Mouse (Mus musculus): Measurements from ENCODE around the gene Myh6. TPM values are rescaled to one million over a fixed set of nuclear protein-coding genes. Genes with fewer than 3 reads are reported as not detected.

The Myh6 gene
- polyA plus RNA-seq, 1 experiment from 2014 or later: 0.69 TPM

DNA sequence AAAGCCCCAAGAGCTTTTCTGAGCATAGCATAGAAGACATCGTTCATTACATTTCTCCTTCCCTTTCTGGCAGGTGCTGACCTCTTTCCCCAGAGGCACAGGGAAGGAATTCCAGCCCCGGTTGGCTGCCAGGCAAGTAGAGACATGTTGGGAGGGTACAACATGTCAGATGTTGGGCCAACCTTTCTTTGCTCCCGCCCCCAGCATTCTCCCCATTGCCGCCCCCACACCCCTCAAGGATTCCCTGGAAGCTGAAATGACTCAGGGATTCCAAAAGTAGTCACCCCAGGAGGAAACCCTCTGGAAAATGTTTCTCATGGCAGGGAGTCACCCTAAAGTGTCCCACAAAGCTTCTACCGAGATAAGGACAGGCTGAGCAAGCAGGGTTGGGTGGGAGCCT is 36.9 kb downstream of the Myh6 start:
- Histone ChIP-seq H3K27ac (no peak overlapping the region), H3K36me3 (no peaks in the 10 kb centered on the region), H3K27me3 (peaks cover 67% of the 10 kb centered on the region), H3K4me1 (replicated peaks) (peaks cover 16% of the 10 kb centered on the region), H3K9me3 (replicated peaks) (no peaks in the 10 kb centered on the region), H3K4me3 (replicated peaks) (no peak overlapping the region), H3K4me2 (no peak overlapping the region), H3K9ac (no peak overlapping the region)
- WGBS (ENCODE audit: insufficient replicate concordance): 54% methylated on average over 5 of the region's 5 CpGs
- ATAC-seq (ENCODE audit: low read depth): no peak
- no peak for DNase-seq

DNA sequence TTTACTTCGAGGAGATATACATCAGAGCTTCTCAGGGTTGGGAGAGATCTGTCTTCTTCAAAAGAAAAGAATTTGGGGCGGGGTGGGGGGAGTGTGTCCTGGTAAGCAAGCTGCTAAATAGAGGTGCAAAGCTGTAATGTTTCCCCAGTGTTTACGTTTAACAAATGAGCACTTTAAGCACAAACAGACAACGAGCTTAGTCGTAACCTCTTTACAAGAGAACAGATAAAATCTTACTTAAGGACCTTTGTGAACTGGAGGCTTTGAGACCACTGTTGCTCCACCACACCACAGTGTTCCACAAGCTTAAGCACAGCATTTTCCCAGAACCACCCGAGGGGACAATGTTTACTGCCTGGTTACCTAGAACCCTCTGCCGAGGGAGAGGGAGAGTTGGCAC is 39.4 kb downstream of the Myh6 start:
- Histone ChIP-seq H3K36me3 (no peaks in the 10 kb centered on the region), H3K27me3 (peaks cover 86% of the 10 kb centered on the region), H3K27ac (no peak overlapping the region), H3K4me1 (replicated peaks) (peaks cover 24% of the 10 kb centered on the region), H3K4me2 (no peak overlapping the region), H3K9ac (no peak overlapping the region), H3K4me3 (replicated peaks) (no peak overlapping the region), H3K9me3 (replicated peaks) (no peaks in the 10 kb centered on the region)
- DNase-seq (no peak), ATAC-seq (ENCODE audit: low read depth) (no peak)
- WGBS (ENCODE audit: insufficient replicate concordance): 21% methylated on average over 7 of the region's 7 CpGs

DNA sequence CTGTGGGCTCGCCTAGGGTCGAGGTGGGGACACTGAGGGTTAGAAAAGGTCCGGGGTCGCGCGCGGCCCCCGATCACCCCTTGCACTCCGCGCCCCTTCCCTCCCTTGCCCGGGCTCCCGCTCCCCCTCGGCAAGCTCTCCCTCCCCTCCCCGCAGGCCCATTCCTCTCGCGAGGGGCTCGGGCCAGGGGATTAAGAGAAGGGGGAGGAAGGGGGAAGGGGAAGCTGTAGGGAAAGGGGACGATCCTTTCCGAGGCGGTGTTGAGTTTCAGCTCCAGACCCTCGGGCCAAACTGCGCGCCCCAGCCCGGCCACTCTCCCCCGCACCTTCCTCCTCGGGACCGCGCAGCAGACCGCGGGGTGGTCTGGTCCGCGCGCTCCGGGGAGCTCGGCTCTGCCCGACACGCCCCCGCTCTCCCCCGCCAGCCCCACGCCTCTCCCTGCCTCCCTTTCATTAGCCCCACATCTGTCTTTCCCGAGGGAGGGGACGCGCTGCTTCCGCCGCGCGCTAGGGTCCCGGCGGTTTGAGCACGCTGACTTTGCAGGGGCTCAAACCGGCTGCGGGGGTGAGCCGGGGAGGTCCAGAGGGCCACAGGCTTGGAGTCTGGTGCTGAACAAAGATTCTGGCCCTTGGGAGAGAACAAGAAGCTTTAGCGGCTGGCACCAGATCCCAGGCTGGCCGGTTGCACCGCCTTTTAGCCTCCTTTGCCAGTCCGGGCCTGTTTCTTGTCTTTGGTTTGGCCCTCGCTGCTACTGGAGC is 40.1 kb downstream of the Myh6 start:
- peak overlapping the region; percentile 47 for H3K4me3 ChIP-seq (replicated peaks)
- no peak for DNase-seq
- no peaks in the 10 kb centered on the region for H3K9me3 ChIP-seq (replicated peaks)
- ATAC-seq (ENCODE audit: low read depth): no peak
- H3K36me3 ChIP-seq: no peaks in the 10 kb centered on the region
- no peak overlapping the region for H3K27ac ChIP-seq
- H3K27me3 ChIP-seq: peaks cover 87% of the 10 kb centered on the region
- H3K4me2 ChIP-seq: peak overlapping the region; percentile 61
- 2% methylated on average over 57 of the region's 58 CpGs for WGBS (ENCODE audit: insufficient replicate concordance)
- H3K4me1 ChIP-seq (replicated peaks): peaks cover 24% of the 10 kb centered on the region
- peak overlapping the region; percentile 50; the same call in 1 of the 2 replicates for H3K9ac ChIP-seq

DNA sequence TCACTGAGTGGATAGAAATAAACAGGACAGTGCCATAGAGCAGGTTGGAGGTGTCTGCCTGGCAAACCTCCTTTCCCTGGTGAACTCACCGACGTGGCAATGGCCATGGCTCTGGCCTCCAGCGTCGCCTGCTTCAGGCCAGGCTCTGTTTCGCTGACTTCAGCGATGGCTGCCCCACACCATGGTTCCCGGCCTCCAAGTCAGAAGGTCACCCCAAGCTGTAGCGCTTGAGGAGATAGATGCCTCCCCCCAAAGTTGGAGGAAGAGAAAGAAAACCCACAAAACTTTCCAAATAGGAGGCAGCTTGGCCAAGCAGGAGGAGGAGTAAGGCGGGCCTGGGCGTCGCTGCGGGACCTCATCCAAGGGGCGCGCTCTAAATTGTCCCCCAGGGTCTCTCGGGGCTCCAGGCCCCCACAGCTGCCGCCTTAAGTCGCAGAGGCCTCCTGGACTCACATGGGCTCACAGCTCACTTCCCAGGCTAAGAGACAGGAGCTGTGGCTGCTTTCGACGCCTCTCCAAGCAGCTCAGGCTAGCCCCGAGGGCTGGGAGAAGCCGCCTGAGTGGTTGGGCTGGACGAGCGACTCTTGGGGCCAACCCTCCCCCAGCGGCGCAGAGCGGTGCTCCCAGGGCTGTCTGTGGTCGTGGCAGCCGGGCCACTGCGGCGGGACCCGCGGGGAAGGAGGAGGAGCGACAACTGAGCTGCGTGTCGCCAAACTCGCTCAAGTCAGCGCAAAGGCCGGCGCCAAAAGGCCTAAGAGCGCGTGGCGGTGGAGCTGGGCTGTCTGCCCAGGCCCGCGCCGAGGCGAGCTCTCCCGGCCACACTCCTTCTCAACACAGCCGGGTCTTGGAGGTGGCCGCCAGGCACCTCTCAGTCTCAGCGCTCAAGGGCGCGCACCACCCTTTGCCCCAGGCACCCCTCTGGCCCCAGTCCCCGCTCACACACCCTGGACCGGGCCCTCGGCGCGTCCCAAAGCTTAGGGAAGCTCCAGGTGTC is 41.1 kb downstream of the Myh6 start, which contains the start of gene Efs:
Gene Efs (minus strand): TSS at position 778 of the 994 bp plus-strand sequence.
- H3K27ac ChIP-seq: no peak within 1 kb of the TSS; the same call in 1 of the 2 replicates
- H3K27me3 ChIP-seq: peaks cover 83% of the 10 kb centered on the region
- 9% methylated on average over 49 of the region's 57 CpGs for WGBS (ENCODE audit: insufficient replicate concordance)
- H3K4me2 ChIP-seq: peak within 1 kb of the TSS; percentile 61
- H3K9ac ChIP-seq: peak within 1 kb of the TSS; percentile 50
- H3K4me3 ChIP-seq (replicated peaks): peak within 1 kb of the TSS; percentile 47
- DNase-seq: no peak
- no peaks in the 10 kb centered on the region for H3K36me3 ChIP-seq
- H3K9me3 ChIP-seq (replicated peaks): no peaks in the 10 kb centered on the region; the same call in 1 of the 2 replicates
- peak; percentile 24; the same call in 1 of the 2 replicates for ATAC-seq (ENCODE audit: low read depth)
- peaks cover 24% of the 10 kb centered on the region for H3K4me1 ChIP-seq (replicated peaks)

DNA sequence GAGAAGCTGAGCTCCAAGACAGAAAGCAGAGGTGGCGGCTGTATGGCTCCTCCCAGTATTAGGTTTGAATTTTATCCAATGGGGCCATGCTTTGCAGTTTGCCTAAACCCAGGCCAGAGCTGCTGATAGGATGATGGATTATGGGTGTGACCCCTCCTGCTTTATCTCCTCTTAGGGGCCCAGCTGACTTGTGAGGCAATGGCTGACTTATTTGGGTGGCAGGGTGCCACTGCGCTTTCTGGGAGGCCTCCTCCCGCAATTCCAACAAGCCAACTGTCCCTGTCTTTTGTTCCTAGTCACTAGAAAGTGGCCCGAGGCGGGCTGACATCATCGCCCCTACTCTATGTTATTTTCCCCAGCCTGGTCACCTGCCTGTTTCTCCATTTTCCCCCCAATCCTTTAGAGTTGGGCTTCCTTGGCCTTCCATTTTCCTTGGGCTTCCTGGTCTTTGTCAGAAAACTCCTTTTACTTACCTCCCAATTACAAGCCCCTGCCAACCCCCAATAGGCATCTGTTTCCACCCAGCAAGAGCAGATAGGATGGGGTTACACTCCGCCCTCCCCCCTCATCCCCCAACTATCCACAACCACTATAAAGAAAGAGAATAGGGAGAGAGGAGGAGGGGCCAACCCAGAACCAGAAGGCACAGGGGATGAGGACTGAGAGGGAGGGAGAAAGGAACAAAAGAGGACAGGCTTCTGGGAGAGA is 41.9 kb downstream of the Myh6 start:
- peak; percentile 40 for DNase-seq
- peak overlapping the region; percentile 61 for H3K4me2 ChIP-seq
- peak overlapping the region; percentile 47 for H3K4me3 ChIP-seq (replicated peaks)

DNA sequence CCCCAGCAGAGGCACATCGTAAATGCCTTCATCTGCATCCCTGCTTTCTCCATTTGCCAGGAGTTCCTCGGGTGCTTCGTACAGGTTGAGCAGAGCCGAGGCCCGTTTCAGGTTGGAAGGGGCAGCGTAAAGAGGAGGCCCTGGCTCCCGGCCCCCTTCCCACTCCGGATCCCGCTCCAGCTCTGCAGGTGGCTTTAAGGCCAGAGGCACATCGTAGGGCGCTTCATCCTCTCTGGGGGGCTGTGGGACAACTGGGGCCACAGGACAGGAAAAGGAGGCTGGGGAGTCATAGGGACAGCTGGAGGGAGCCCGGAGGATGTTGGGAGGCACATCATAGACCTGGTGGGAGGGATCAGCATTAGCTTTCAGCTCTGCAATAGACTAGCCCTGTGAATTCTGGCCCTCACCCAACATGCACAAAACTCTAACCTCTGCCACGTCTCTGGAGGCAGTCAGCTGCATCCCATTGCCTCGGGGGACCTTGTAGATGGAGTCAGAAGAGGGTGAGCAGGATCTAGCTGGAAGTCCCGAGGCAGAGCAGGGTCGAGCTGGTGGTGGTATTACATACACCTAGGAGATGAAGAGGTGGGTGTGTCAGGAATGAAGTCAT is 46.5 kb downstream of the Myh6 start:
- peaks cover 12% of the 10 kb centered on the region for H3K4me1 ChIP-seq (replicated peaks)
- DNase-seq (no peak), ATAC-seq (ENCODE audit: low read depth) (no peak)
- no peak overlapping the region for H3K4me3 ChIP-seq (replicated peaks)
- H3K9ac ChIP-seq: no peak overlapping the region
- no peaks in the 10 kb centered on the region for H3K36me3 ChIP-seq
- no peaks in the 10 kb centered on the region; the same call in 1 of the 2 replicates for H3K9me3 ChIP-seq (replicated peaks)
- peaks cover 38% of the 10 kb centered on the region for H3K27me3 ChIP-seq
- 73% methylated on average over 16 of the region's 16 CpGs for WGBS (ENCODE audit: insufficient replicate concordance)
- no peak overlapping the region for H3K4me2 ChIP-seq
- no peak overlapping the region for H3K27ac ChIP-seq

More for the DNA sequence above, 41.9 kb downstream of the Myh6 start:
- Histone ChIP-seq H3K9me3 (replicated peaks) (no peaks in the 10 kb centered on the region; the same call in 1 of the 2 replicates), H3K27me3 (peaks cover 77% of the 10 kb centered on the region), H3K9ac (no peak overlapping the region), H3K4me1 (replicated peaks) (peaks cover 24% of the 10 kb centered on the region), H3K27ac (no peak overlapping the region), H3K36me3 (no peaks in the 10 kb centered on the region)
- ATAC-seq (ENCODE audit: low read depth): peak; percentile 84
- 46% methylated on average over 7 of the region's 7 CpGs for WGBS (ENCODE audit: insufficient replicate concordance)

DNA sequence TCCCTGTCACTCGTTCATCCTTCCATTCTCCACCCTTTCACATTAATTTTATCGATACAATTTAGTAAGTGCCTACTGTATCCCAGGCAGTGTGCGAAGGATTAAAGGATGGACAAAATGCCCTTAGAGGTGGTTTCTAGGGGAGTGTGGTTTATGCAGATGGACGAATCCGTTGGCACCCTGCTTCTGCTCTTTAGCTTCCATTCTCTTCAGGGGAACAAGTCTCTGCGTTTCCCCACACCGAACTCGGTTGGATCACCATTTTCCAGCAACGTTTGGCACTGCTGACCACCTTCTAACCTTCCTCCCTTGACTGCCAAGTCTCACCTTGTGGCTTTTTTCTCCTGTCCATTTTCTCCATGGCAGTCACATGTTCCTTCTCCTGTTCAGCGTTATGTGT is 53.4 kb downstream of the Myh6 start:
- Histone ChIP-seq H3K9me3 (replicated peaks) (no peaks in the 10 kb centered on the region), H3K27me3 (peaks cover 64% of the 10 kb centered on the region), H3K27ac (no peak overlapping the region), H3K36me3 (no peaks in the 10 kb centered on the region), H3K9ac (no peak overlapping the region), H3K4me3 (replicated peaks) (peak overlapping the region; percentile 62), H3K4me1 (replicated peaks) (peaks cover 8% of the 10 kb centered on the region), H3K4me2 (peak overlapping the region; percentile 77)
- WGBS (ENCODE audit: insufficient replicate concordance): 22% methylated on average over 10 of the region's 10 CpGs
- ATAC-seq (ENCODE audit: low read depth) (no peak), DNase-seq (no peak)

DNA sequence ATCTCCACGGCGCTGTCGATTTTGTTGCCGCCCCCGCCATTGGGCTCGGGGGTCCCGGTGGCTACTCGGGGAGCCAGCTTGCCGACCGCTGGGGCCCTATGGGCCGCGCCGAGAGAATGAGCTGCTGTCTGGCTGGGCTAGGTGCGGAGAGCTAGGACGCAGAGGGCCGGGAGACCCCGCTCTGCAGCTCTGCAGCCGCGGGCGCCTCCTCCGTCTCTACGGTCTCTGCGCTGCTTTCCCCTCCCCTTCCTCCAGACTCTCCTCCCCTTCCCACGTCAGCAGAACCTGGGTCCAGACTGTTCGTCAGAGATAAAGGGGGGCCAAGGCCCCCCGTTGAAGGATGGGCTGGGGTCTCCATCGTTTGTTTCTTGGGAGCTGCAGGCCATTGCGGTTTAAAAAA is 53.8 kb downstream of the Myh6 start, which contains the start of gene Slc22a17:
Gene Slc22a17 (minus strand): TSS at position 247 of the 400 bp plus-strand sequence.
- H3K36me3 ChIP-seq: no peaks in the 10 kb centered on the region
- 0% methylated on average over 27 of the region's 28 CpGs for WGBS (ENCODE audit: insufficient replicate concordance)
- no peak for ATAC-seq (ENCODE audit: low read depth)
- DNase-seq: no peak
- H3K4me3 ChIP-seq (replicated peaks): peak within 1 kb of the TSS; percentile 62
- H3K9me3 ChIP-seq (replicated peaks): no peaks in the 10 kb centered on the region
- peaks cover 8% of the 10 kb centered on the region for H3K4me1 ChIP-seq (replicated peaks)
- H3K4me2 ChIP-seq: peak within 1 kb of the TSS; percentile 77
- peak within 1 kb of the TSS; percentile 62 for H3K9ac ChIP-seq
- H3K27ac ChIP-seq: no peak within 1 kb of the TSS
- H3K27me3 ChIP-seq: peaks cover 64% of the 10 kb centered on the region

DNA sequence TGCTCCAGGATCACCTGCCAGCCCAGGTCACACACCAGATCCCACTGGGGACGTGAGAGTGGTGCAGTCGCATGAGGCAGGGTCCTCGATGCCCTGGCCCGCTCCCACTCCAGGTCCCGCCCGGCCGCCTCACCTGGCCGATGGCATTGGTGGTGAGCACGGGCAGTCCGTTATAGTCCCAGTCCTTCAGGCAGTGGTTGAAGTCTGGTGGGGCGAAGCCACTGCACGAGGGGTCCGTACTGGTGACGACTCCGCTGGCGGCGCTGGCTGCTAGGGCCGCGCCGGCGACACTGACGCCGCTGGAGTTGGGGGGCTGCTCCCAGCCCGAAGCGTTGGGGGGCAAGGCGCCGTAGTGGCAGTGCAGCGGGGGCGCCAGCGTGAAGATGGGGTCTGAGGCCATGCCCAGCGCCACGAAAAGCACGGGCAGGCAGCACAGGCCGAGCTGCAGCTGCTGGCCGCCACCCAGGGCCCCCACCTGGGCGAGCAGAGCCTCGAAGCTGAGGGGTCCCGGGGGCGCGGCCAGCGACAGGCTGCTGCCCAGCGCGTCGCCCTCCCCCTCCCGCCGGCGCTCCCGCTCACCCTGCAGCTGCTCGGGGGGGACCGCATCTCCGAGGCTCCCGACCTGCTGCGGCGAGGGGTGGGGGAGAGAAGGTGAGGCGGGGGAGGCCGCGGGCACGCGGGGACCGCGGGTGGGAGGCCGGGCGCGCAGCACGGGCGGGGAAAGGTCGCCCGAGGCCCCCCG is 54.4 kb downstream of the Myh6 start:
- ATAC-seq (ENCODE audit: low read depth) (no peak), DNase-seq (no peak)
- H3K9ac ChIP-seq: peak overlapping the region; percentile 62
- no peaks in the 10 kb centered on the region for H3K9me3 ChIP-seq (replicated peaks)
- H3K27me3 ChIP-seq: peaks cover 64% of the 10 kb centered on the region
- peak overlapping the region; percentile 77 for H3K4me2 ChIP-seq
- peaks cover 8% of the 10 kb centered on the region for H3K4me1 ChIP-seq (replicated peaks)
- 4% methylated on average over 67 of the region's 69 CpGs for WGBS (ENCODE audit: insufficient replicate concordance)
- no peaks in the 10 kb centered on the region for H3K36me3 ChIP-seq
- H3K27ac ChIP-seq: no peak overlapping the region
- peak overlapping the region; percentile 62 for H3K4me3 ChIP-seq (replicated peaks)

DNA sequence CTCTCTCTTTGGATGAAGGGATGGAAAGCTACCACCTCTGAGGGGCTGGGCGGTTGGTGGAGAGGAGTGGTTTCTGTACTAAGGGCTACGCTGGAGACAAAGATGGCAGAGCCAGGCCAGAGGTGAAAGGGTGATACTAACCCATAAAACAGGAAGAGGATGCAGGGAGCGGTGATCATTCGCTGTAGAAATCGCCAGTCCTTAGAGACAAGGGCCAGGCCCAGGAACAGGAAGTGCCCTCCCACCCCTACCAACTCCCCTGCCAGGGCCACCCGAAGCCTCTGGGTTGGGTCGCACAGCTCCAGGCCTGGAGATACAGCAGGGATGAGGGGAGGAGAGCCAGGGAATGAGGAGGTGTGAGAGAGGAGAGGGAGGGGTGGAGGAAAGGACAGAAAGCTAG is 58.0 kb downstream of the Myh6 start:
- WGBS (ENCODE audit: insufficient replicate concordance): 47% methylated on average over 7 of the region's 7 CpGs
- Histone ChIP-seq H3K9ac (no peak overlapping the region), H3K4me3 (replicated peaks) (no peak overlapping the region), H3K36me3 (no peaks in the 10 kb centered on the region; the same call in 1 of the 2 replicates), H3K4me2 (no peak overlapping the region), H3K27me3 (peaks cover 44% of the 10 kb centered on the region), H3K9me3 (replicated peaks) (no peaks in the 10 kb centered on the region), H3K4me1 (replicated peaks) (peaks cover 8% of the 10 kb centered on the region), H3K27ac (no peak overlapping the region)
- no peak for DNase-seq
- ATAC-seq (ENCODE audit: low read depth): no peak

All from liver, embryonic 13.5 days (tissue).